Mouse (Mus musculus) kidney, embryonic 15.5 days (tissue): ENCODE measurements around the gene Alx1. TPM values are rescaled to one million over a fixed set of nuclear protein-coding genes. Genes with fewer than 3 reads are reported as not detected.

Experiments
- ATAC-seq: fragments of 200-750 bp; cut with Nextera tagmentation; replicated peaks from 2 replicates; pipeline ENCODE4 v1.8.0; 2017; ENCODE audit warnings: moderate TSS enrichment; ENCODE audit not compliant: low FRiP score
- H3K27ac ChIP-seq: fragments of 300-500 bp; sonication (generic); 2 replicates; pipeline ENCODE4 v1.5.1; 2015; ENCODE audit warnings: mild to moderate bottlenecking, inconsistent platforms
- H3K27me3 ChIP-seq: fragments of 300-500 bp; sonication (generic); 2 replicates; pipeline ENCODE4 v1.6.1; 2015; ENCODE audit warnings: inconsistent platforms
- H3K36me3 ChIP-seq: fragments of 300-500 bp; sonication (generic); 2 replicates; pipeline ENCODE4 v1.6.1; 2015; ENCODE audit warnings: inconsistent platforms
- H3K4me1 ChIP-seq: fragments of 300-500 bp; sonication (generic); 2 replicates; pipeline ENCODE4 v1.6.1; 2015; ENCODE audit warnings: inconsistent platforms
- H3K4me2 ChIP-seq: fragments of 300-500 bp; sonication (generic); 2 replicates; pipeline ENCODE4 v1.6.1; 2015; ENCODE audit warnings: moderate library complexity, mild to moderate bottlenecking, inconsistent platforms
- H3K4me3 ChIP-seq: fragments of 300-500 bp; sonication (generic); replicated peaks from 2 replicates; pipeline ENCODE4 v1.5.1; 2015; ENCODE audit warnings: mild to moderate bottlenecking, inconsistent platforms
- H3K9ac ChIP-seq: fragments of 300-500 bp; sonication (generic); 2 replicates; pipeline ENCODE4 v1.6.1; 2015; ENCODE audit warnings: mild to moderate bottlenecking, inconsistent platforms
- H3K9me3 ChIP-seq: fragments of 300-500 bp; sonication (generic); replicated peaks from 2 replicates; pipeline ENCODE4 v1.6.1; 2016; ENCODE audit warnings: inconsistent platforms
- WGBS: fragments of 180-500 bp; shearing (Covaris S2); methylation state at CpG from one replicate; pipeline ENCODE4 v1.1.7; 2015; ENCODE audit warnings: mixed read lengths; 5-methylcytosine and 5-hydroxymethylcytosine counted together
- polyA plus RNA-seq: library from polyadenylated mRNA; unstranded; fragments of >200 nt; fragmentation: Nextera tagmentation; extraction: Ambion mirVana; gene quantifications from 2 replicates; pipeline ENCODE4 v1.2.1, GENCODE M21; 2015

Alx1 gene
- polyA plus RNA-seq, result 28.6 and 29.9 TPM in 2 replicates

- 2% methylated on average over 32 of the region's 32 CpGs for WGBS
- Histone ChIP-seq H3K9me3 (no peaks in the 10 kb centered on the region), H3K4me2 (peak within 1 kb of the TSS; percentile 70), H3K9ac (no peak within 1 kb of the TSS), H3K4me1 (peaks cover 26% of the 10 kb centered on the region), H3K27me3 (peaks cover 88% of the 10 kb centered on the region), H3K4me3 (peak within 1 kb of the TSS; percentile 53), H3K27ac (peak within 1 kb of the TSS; percentile 65), H3K36me3 (no peaks in the 10 kb centered on the region)
- no peak for ATAC-seq
These were observed at the start of gene Alx1 for GRCm38 (mm10) chr10:103029730-103030490. Gene Alx1, minus strand, starts transcription at chr10:103030215.

GRCm38 (mm10) chr10:103049593-103049992 lies 19.6 kb upstream of the Alx1 start:
- Histone ChIP-seq H3K9me3 (no peaks in the 10 kb centered on the region), H3K36me3 (no peaks in the 10 kb centered on the region), H3K9ac (no peak overlapping the region), H3K4me3 (no peak overlapping the region), H3K27ac (no peak overlapping the region), H3K4me1 (no peaks in the 10 kb centered on the region), H3K27me3 (no peaks in the 10 kb centered on the region), H3K4me2 (no peak overlapping the region)
- ATAC-seq, result no peak
- 86% methylated on average over 2 of the region's 2 CpGs for WGBS

- Histone ChIP-seq H3K9me3 (no peaks in the 10 kb centered on the region), H3K36me3 (no peaks in the 10 kb centered on the region), H3K27ac (no peak overlapping the region), H3K27me3 (0 out of 2 replicates have a peak, but pooled peaks cover 2% of the 10 kb centered on the region), H3K4me1 (no peaks in the 10 kb centered on the region), H3K4me2 (no peak overlapping the region), H3K9ac (no peak overlapping the region), H3K4me3 (no peak overlapping the region)
- no peak for ATAC-seq
- WGBS, result 69% methylated on average over 3 of the region's 3 CpGs
These were observed 16.6 kb upstream of the Alx1 start for GRCm38 (mm10) chr10:103046623-103047022.

GRCm38 (mm10) chr10:103045019-103045418 lies 15.0 kb upstream of the Alx1 start:
- ATAC-seq, result no peak
- Histone ChIP-seq H3K4me3 (no peak overlapping the region), H3K27me3 (0 out of 2 replicates have a peak, but pooled peaks cover 2% of the 10 kb centered on the region), H3K36me3 (no peaks in the 10 kb centered on the region), H3K4me2 (no peak overlapping the region), H3K27ac (no peak overlapping the region), H3K9me3 (no peaks in the 10 kb centered on the region), H3K4me1 (no peaks in the 10 kb centered on the region), H3K9ac (no peak overlapping the region)
- WGBS, result 49% methylated on average over 2 of the region's 2 CpGs

- no peak overlapping the region for H3K27ac ChIP-seq
- peak overlapping the region; percentile 6; the same call in 1 of the 2 replicates for H3K4me2 ChIP-seq
- 5% methylated on average over 14 of the region's 14 CpGs for WGBS
- ATAC-seq, result no peak
- H3K9me3 ChIP-seq, result no peaks in the 10 kb centered on the region
- no peak overlapping the region for H3K4me3 ChIP-seq
- no peak overlapping the region for H3K9ac ChIP-seq
- H3K4me1 ChIP-seq, result peaks cover 3% of the 10 kb centered on the region; the same call in 1 of the 2 replicates
- no peaks in the 10 kb centered on the region for H3K36me3 ChIP-seq
- H3K27me3 ChIP-seq, result peaks cover 69% of the 10 kb centered on the region
These were observed 5.1 kb upstream of the Alx1 start for GRCm38 (mm10) chr10:103035002-103035640.

- ATAC-seq, result no peak
These were observed 916 bp upstream of the Alx1 start for GRCm38 (mm10) chr10:103030931-103031330.

GRCm38 (mm10) chr10:103029132-103029729 lies 784 bp downstream of the Alx1 start:
- H3K4me2 ChIP-seq, result peak overlapping the region; percentile 70
- H3K27ac ChIP-seq, result peak overlapping the region; percentile 65
- H3K9ac ChIP-seq, result no peak overlapping the region
- H3K27me3 ChIP-seq, result peaks cover 82% of the 10 kb centered on the region
- peak overlapping the region; percentile 53 for H3K4me3 ChIP-seq
- no peaks in the 10 kb centered on the region for H3K36me3 ChIP-seq
- 0 out of 2 replicates have a peak, but pooled peaks have one; percentile 19 for ATAC-seq
- under 1% methylated on average over 23 of the region's 23 CpGs for WGBS
- H3K9me3 ChIP-seq, result no peaks in the 10 kb centered on the region
- peaks cover 26% of the 10 kb centered on the region for H3K4me1 ChIP-seq

More at GRCm38 (mm10) chr10:103030931-103031330, 916 bp upstream of the Alx1 start:
- Histone ChIP-seq H3K27me3 (peaks cover 92% of the 10 kb centered on the region), H3K4me2 (peak overlapping the region; percentile 70; the same call in 1 of the 2 replicates), H3K4me1 (peaks cover 26% of the 10 kb centered on the region), H3K9me3 (no peaks in the 10 kb centered on the region), H3K4me3 (peak overlapping the region; percentile 53; the same call in 1 of the 2 replicates), H3K36me3 (no peaks in the 10 kb centered on the region), H3K27ac (no peak overlapping the region), H3K9ac (no peak overlapping the region)
- WGBS, result 4% methylated on average over 11 of the region's 11 CpGs

- Histone ChIP-seq H3K4me1 (peaks cover 26% of the 10 kb centered on the region), H3K36me3 (no peaks in the 10 kb centered on the region), H3K27ac (peak overlapping the region; percentile 79), H3K9ac (peak overlapping the region; percentile 43), H3K4me2 (peak overlapping the region; percentile 70), H3K9me3 (no peaks in the 10 kb centered on the region), H3K4me3 (peak overlapping the region; percentile 53), H3K27me3 (peaks cover 85% of the 10 kb centered on the region)
- under 1% methylated on average over 50 of the region's 50 CpGs for WGBS
- peak; percentile 88 for ATAC-seq
These were observed 1.5 kb downstream of the Alx1 start for GRCm38 (mm10) chr10:103028253-103029131.

- H3K27ac ChIP-seq, result peak overlapping the region; percentile 79
- H3K9me3 ChIP-seq, result no peaks in the 10 kb centered on the region
- H3K4me2 ChIP-seq, result peak overlapping the region; percentile 70
- peak overlapping the region; percentile 53 for H3K4me3 ChIP-seq
- no peak for ATAC-seq
- H3K27me3 ChIP-seq, result peaks cover 82% of the 10 kb centered on the region
- no peaks in the 10 kb centered on the region for H3K36me3 ChIP-seq
- WGBS, result under 1% methylated on average over 15 of the region's 15 CpGs
- H3K9ac ChIP-seq, result peak overlapping the region; percentile 43
- H3K4me1 ChIP-seq, result peaks cover 26% of the 10 kb centered on the region
These were observed 2.1 kb downstream of the Alx1 start for GRCm38 (mm10) chr10:103027931-103028252.

GRCm38 (mm10) chr10:103027226-103027930 lies 2.6 kb downstream of the Alx1 start:
- H3K4me2 ChIP-seq, result peak overlapping the region; percentile 70
- no peak for ATAC-seq
- H3K4me1 ChIP-seq, result peaks cover 26% of the 10 kb centered on the region
- 1% methylated on average over 20 of the region's 20 CpGs for WGBS
- H3K27ac ChIP-seq, result 0 out of 2 replicates have a peak overlapping the region, but pooled peaks have one; percentile 79
- H3K27me3 ChIP-seq, result peaks cover 81% of the 10 kb centered on the region
- H3K36me3 ChIP-seq, result no peaks in the 10 kb centered on the region
- H3K4me3 ChIP-seq, result peak overlapping the region; percentile 53
- H3K9me3 ChIP-seq, result no peaks in the 10 kb centered on the region
- peak overlapping the region; percentile 10; the same call in 1 of the 2 replicates for H3K9ac ChIP-seq
